Mouse (Mus musculus) spleen, adult 2 months (tissue): Measurements from ENCODE around the gene Slc25a38. TPM values are rescaled to one million over a fixed set of nuclear protein-coding genes. Genes with fewer than 3 reads are reported as not detected.

Experiments used
- DNase-seq, 2 experiments: peaks; one replicate each; pipeline versions ENCODE4 v3.0.0 to v3.0.0-alpha.2; 2012 to 2021; ENCODE audit warnings: low spot score in 2 of 2, low read depth in 1 of 2
- H3K27ac ChIP-seq: fragments of 200-500 bp; 2 replicates; pipeline ENCODE4 v1.5.1; 2012; ENCODE audit warnings: low read length, inconsistent platforms; ENCODE audit not compliant: insufficient read depth
- H3K27me3 ChIP-seq: fragments of 200-500 bp; 2 replicates; pipeline ENCODE4 v1.6.1; 2012; ENCODE audit warnings: mild to moderate bottlenecking, moderate library complexity, low read length, inconsistent platforms; ENCODE audit not compliant: control insufficient read depth, insufficient read depth
- H3K36me3 ChIP-seq: fragments of 200-500 bp; 2 replicates; pipeline ENCODE4 v1.6.1; 2012; ENCODE audit warnings: mild to moderate bottlenecking, low read length, inconsistent platforms; ENCODE audit not compliant: control insufficient read depth, insufficient read depth
- H3K4me1 ChIP-seq: fragments of 200-500 bp; 2 replicates; pipeline ENCODE4 v1.6.1; 2011; ENCODE audit warnings: inconsistent platforms; ENCODE audit not compliant: control insufficient read depth, insufficient read depth, insufficient read length
- H3K4me3 ChIP-seq: fragments of 200-500 bp; 2 replicates; pipeline ENCODE4 v1.5.1; 2011; ENCODE audit warnings: mild to moderate bottlenecking, inconsistent platforms; ENCODE audit not compliant: insufficient read depth, insufficient read length; ENCODE audit errors: extremely low read depth
- CTCF ChIP-seq: fragments of 200-500 bp; IDR thresholded peaks from 2 replicates; pipeline ENCODE4 v1.5.1; 2011; ENCODE audit warnings: mild to moderate bottlenecking, inconsistent platforms; ENCODE audit not compliant: insufficient read depth, insufficient read length, insufficient replicate concordance; ENCODE audit errors: extremely low read depth
- POLR2A ChIP-seq: fragments of 200-500 bp; IDR thresholded peaks from 2 replicates; pipeline ENCODE4 v1.6.1; 2011; ENCODE audit warnings: low read depth, low read length, inconsistent platforms
- WGBS: fragments of 180-500 bp; shearing (Covaris S2); methylation state at CpG from one replicate; pipeline ENCODE4 v1.1.7; 2018; 5-methylcytosine and 5-hydroxymethylcytosine counted together
- polyA plus RNA-seq: library from polyadenylated mRNA; depleted of rRNA; stranded (reverse); fragments of >200 nt; gene quantifications from 2 replicates; pipeline ENCODE4 v1.2.3, GENCODE M21; 2012

The Slc25a38 gene
- polyA plus RNA-seq, 1 experiment = 48.1 TPM

GRCm38 (mm10) chr9:120073169-120073568 is 37.0 kb upstream of the Slc25a38 start:
- no peaks in the 10 kb centered on the region for H3K27me3 ChIP-seq
- no peaks in the 10 kb centered on the region for H3K36me3 ChIP-seq
- peak in 1 of 2 experiments; percentile 65 for DNase-seq
- H3K4me3 ChIP-seq = no peak overlapping the region
- TF ChIP-seq CTCF (peak; percentile 94), POLR2A (no peak)
- H3K4me1 ChIP-seq = peaks cover 2% of the 10 kb centered on the region; the same call in 1 of the 2 replicates
- 15% methylated on average over 3 of the region's 3 CpGs for WGBS
- H3K27ac ChIP-seq = no peak overlapping the region

GRCm38 (mm10) chr9:120074516-120074915 is 35.7 kb upstream of the Slc25a38 start:
- no peaks in the 10 kb centered on the region for H3K36me3 ChIP-seq
- no peak for DNase-seq
- H3K27ac ChIP-seq = no peak overlapping the region
- no peak for TF ChIP-seq POLR2A
- TF ChIP-seq CTCF = no peak
- no peak overlapping the region for H3K4me3 ChIP-seq
- no peaks in the 10 kb centered on the region for H3K27me3 ChIP-seq
- H3K4me1 ChIP-seq = peaks cover 5% of the 10 kb centered on the region; the same call in 1 of the 2 replicates
- WGBS = 76% methylated on average over 7 of the region's 7 CpGs

GRCm38 (mm10) chr9:120078241-120078640 is 31.9 kb upstream of the Slc25a38 start:
- H3K27ac ChIP-seq = no peak overlapping the region

GRCm38 (mm10) chr9:120079901-120080300 is 30.3 kb upstream of the Slc25a38 start:
- no peak overlapping the region for H3K4me3 ChIP-seq
- peaks cover 10% of the 10 kb centered on the region for H3K4me1 ChIP-seq
- no peaks in the 10 kb centered on the region for H3K36me3 ChIP-seq
- no peak overlapping the region for H3K27ac ChIP-seq
- DNase-seq = no peak
- no peaks in the 10 kb centered on the region for H3K27me3 ChIP-seq
- TF ChIP-seq POLR2A (no peak), CTCF (no peak)
- 47% methylated on average over 7 of the region's 7 CpGs for WGBS

More at GRCm38 (mm10) chr9:120078241-120078640, 31.9 kb upstream of the Slc25a38 start:
- H3K27me3 ChIP-seq = no peaks in the 10 kb centered on the region
- H3K4me3 ChIP-seq = no peak overlapping the region
- WGBS = 60% methylated on average over 3 of the region's 3 CpGs
- peaks cover 6% of the 10 kb centered on the region for H3K4me1 ChIP-seq
- TF ChIP-seq CTCF (no peak), POLR2A (no peak)
- H3K36me3 ChIP-seq = no peaks in the 10 kb centered on the region
- no peak for DNase-seq

- H3K4me3 ChIP-seq = no peak overlapping the region
- no peak for TF ChIP-seq CTCF
- TF ChIP-seq POLR2A = no peak
Measured at GRCm38 (mm10) chr9:120080546-120081108, 29.5 kb upstream of the Slc25a38 start.

GRCm38 (mm10) chr9:120081247-120081646 is 28.9 kb upstream of the Slc25a38 start:
- TF ChIP-seq CTCF = 0 out of 2 replicates have a peak, but pooled peaks have one; percentile 3
- TF ChIP-seq POLR2A = no peak
- Histone ChIP-seq H3K27me3 (no peaks in the 10 kb centered on the region), H3K27ac (no peak overlapping the region), H3K4me3 (no peak overlapping the region), H3K36me3 (no peaks in the 10 kb centered on the region), H3K4me1 (peaks cover 10% of the 10 kb centered on the region)
- 82% methylated on average over 6 of the region's 6 CpGs for WGBS
- no peak for DNase-seq

More at GRCm38 (mm10) chr9:120080546-120081108, 29.5 kb upstream of the Slc25a38 start:
- Histone ChIP-seq H3K4me1 (peaks cover 10% of the 10 kb centered on the region), H3K27ac (no peak overlapping the region), H3K36me3 (no peaks in the 10 kb centered on the region), H3K27me3 (no peaks in the 10 kb centered on the region)
- WGBS = 83% methylated on average over 8 of the region's 8 CpGs
- no peak for DNase-seq

- Histone ChIP-seq H3K4me1 (peaks cover 10% of the 10 kb centered on the region), H3K36me3 (no peaks in the 10 kb centered on the region), H3K27me3 (no peaks in the 10 kb centered on the region), H3K27ac (no peak overlapping the region), H3K4me3 (no peak overlapping the region)
- WGBS = 83% methylated on average over 5 of the region's 5 CpGs
- TF ChIP-seq CTCF (no peak), POLR2A (no peak)
- no peak for DNase-seq
Measured at GRCm38 (mm10) chr9:120081967-120082366, 28.2 kb upstream of the Slc25a38 start.

GRCm38 (mm10) chr9:120082691-120083090 is 27.5 kb upstream of the Slc25a38 start:
- Histone ChIP-seq H3K27me3 (no peaks in the 10 kb centered on the region), H3K36me3 (no peaks in the 10 kb centered on the region), H3K27ac (no peak overlapping the region), H3K4me1 (peaks cover 10% of the 10 kb centered on the region), H3K4me3 (no peak overlapping the region)
- WGBS = 67% methylated on average over 4 of the region's 4 CpGs
- TF ChIP-seq POLR2A (no peak), CTCF (no peak)
- no peak for DNase-seq
